Mouse (Mus musculus) midbrain, embryonic 10.5 days (tissue): ENCODE measurements at regions not wholly inside any gene's neighbourhood (a gene's known extent, or its start where the extent isn't known, plus 50 kb on each side); places are given as distances from the start of the nearest gene placed in this dataset.
A peak's percentile ranks its signal among the peaks of the same experiment; 100 is the strongest.

Source experiments
- DNase-seq: peaks from one replicate; pipeline ENCODE4 v3.0.0-alpha.2; 2017; ENCODE audit warnings: low spot score
- H3K27ac ChIP-seq: fragments of 300-500 bp; sonication (generic); replicated peaks from 2 replicates; pipeline ENCODE4 v1.5.1; 2016; ENCODE audit warnings: mild to moderate bottlenecking
- H3K27me3 ChIP-seq: fragments of 300-500 bp; sonication (generic); 2 replicates; pipeline ENCODE4 v1.6.1; 2016; ENCODE audit warnings: low read depth, mild to moderate bottlenecking; ENCODE audit not compliant: poor library complexity, severe bottlenecking
- H3K36me3 ChIP-seq: fragments of 300-500 bp; sonication (generic); 2 replicates; pipeline ENCODE4 v1.6.1; 2016; ENCODE audit warnings: mild to moderate bottlenecking, moderate library complexity
- H3K4me1 ChIP-seq: fragments of 300-500 bp; sonication (generic); 2 replicates; pipeline ENCODE4 v1.6.1; 2016
- H3K4me3 ChIP-seq: fragments of 300-500 bp; sonication (generic); 2 replicates; pipeline ENCODE4 v1.5.1; 2016; ENCODE audit warnings: mild to moderate bottlenecking, moderate library complexity
- H3K9me3 ChIP-seq: fragments of 300-500 bp; sonication (generic); replicated peaks from 2 replicates; pipeline ENCODE4 v1.6.1; 2016; ENCODE audit warnings: mild to moderate bottlenecking
- WGBS: fragments of 180-500 bp; shearing (Covaris S2); methylation state at CpG from one replicate; pipeline ENCODE4 v1.1.7; 2016; 5-methylcytosine and 5-hydroxymethylcytosine counted together

GRCm38 (mm10) chr12:16118710-16119109 is 302.0 kb upstream of the Trib2 start:
- Histone ChIP-seq H3K36me3 (no peaks in the 10 kb centered on the region), H3K4me1 (no peaks in the 10 kb centered on the region), H3K27me3 (no peaks in the 10 kb centered on the region), H3K27ac (no peak overlapping the region), H3K9me3 (no peaks in the 10 kb centered on the region), H3K4me3 (no peak overlapping the region)
- no peak for DNase-seq

GRCm38 (mm10) chr12:16106946-16107345 is 290.2 kb upstream of the Trib2 start:
- no peaks in the 10 kb centered on the region for H3K4me1 ChIP-seq
- no peaks in the 10 kb centered on the region for H3K36me3 ChIP-seq
- WGBS = 70% methylated on average over 7 of the region's 7 CpGs
- H3K4me3 ChIP-seq = no peak overlapping the region
- H3K27ac ChIP-seq = no peak overlapping the region
- H3K27me3 ChIP-seq = no peaks in the 10 kb centered on the region
- H3K9me3 ChIP-seq = no peaks in the 10 kb centered on the region
- DNase-seq = no peak

- no peak overlapping the region for H3K4me3 ChIP-seq
- H3K27ac ChIP-seq = no peak overlapping the region
- no peak for DNase-seq
- no peaks in the 10 kb centered on the region for H3K27me3 ChIP-seq
- no peaks in the 10 kb centered on the region for H3K4me1 ChIP-seq
- no peaks in the 10 kb centered on the region for H3K36me3 ChIP-seq
- H3K9me3 ChIP-seq = no peaks in the 10 kb centered on the region
- WGBS = 89% methylated on average over 7 of the region's 7 CpGs
These were observed 282.1 kb upstream of the Trib2 start for GRCm38 (mm10) chr12:16098840-16099239.

GRCm38 (mm10) chr12:16092643-16093042 is 275.9 kb upstream of the Trib2 start:
- WGBS = 88% methylated on average over 3 of the region's 3 CpGs
- peaks cover 11% of the 10 kb centered on the region for H3K4me1 ChIP-seq

GRCm38 (mm10) chr12:16091336-16091735 is 274.6 kb upstream of the Trib2 start:
- 13% methylated on average over 6 of the region's 6 CpGs for WGBS
- no peaks in the 10 kb centered on the region for H3K9me3 ChIP-seq
- DNase-seq = peak; percentile 25
- no peaks in the 10 kb centered on the region for H3K27me3 ChIP-seq
- no peak overlapping the region for H3K4me3 ChIP-seq
- no peaks in the 10 kb centered on the region for H3K36me3 ChIP-seq
- peak overlapping the region; percentile 23 for H3K27ac ChIP-seq
- H3K4me1 ChIP-seq = peaks cover 11% of the 10 kb centered on the region

More at GRCm38 (mm10) chr12:16092643-16093042, 275.9 kb upstream of the Trib2 start:
- Histone ChIP-seq H3K27me3 (no peaks in the 10 kb centered on the region), H3K4me3 (no peak overlapping the region), H3K36me3 (no peaks in the 10 kb centered on the region), H3K27ac (no peak overlapping the region), H3K9me3 (no peaks in the 10 kb centered on the region)
- DNase-seq = no peak

- no peak for DNase-seq
- no peak overlapping the region for H3K4me3 ChIP-seq
- no peaks in the 10 kb centered on the region for H3K27me3 ChIP-seq
- H3K4me1 ChIP-seq = no peaks in the 10 kb centered on the region
- WGBS = 59% methylated on average over 1 of the region's 1 CpGs
- H3K9me3 ChIP-seq = no peaks in the 10 kb centered on the region
- H3K36me3 ChIP-seq = no peaks in the 10 kb centered on the region
- no peak overlapping the region for H3K27ac ChIP-seq
These were observed 266.5 kb upstream of the Trib2 start for GRCm38 (mm10) chr12:16083176-16083575.

- H3K4me3 ChIP-seq = no peak overlapping the region
- H3K9me3 ChIP-seq = no peaks in the 10 kb centered on the region
- WGBS = 78% methylated on average over 1 of the region's 1 CpGs
- H3K27ac ChIP-seq = no peak overlapping the region
- H3K27me3 ChIP-seq = no peaks in the 10 kb centered on the region
- no peaks in the 10 kb centered on the region for H3K36me3 ChIP-seq
- no peaks in the 10 kb centered on the region for H3K4me1 ChIP-seq
- no peak for DNase-seq
These were observed 260.5 kb upstream of the Trib2 start for GRCm38 (mm10) chr12:16077215-16077614.

GRCm38 (mm10) chr12:16075962-16076361 is 259.2 kb upstream of the Trib2 start:
- no peaks in the 10 kb centered on the region for H3K36me3 ChIP-seq
- H3K27me3 ChIP-seq = no peaks in the 10 kb centered on the region
- no peak overlapping the region for H3K27ac ChIP-seq
- H3K9me3 ChIP-seq = no peaks in the 10 kb centered on the region
- no peak overlapping the region for H3K4me3 ChIP-seq
- DNase-seq = no peak
- H3K4me1 ChIP-seq = no peaks in the 10 kb centered on the region
- 85% methylated on average over 2 of the region's 2 CpGs for WGBS

GRCm38 (mm10) chr12:16068940-16069339 is 252.2 kb upstream of the Trib2 start:
- H3K27me3 ChIP-seq = no peaks in the 10 kb centered on the region
- 93% methylated on average over 13 of the region's 13 CpGs for WGBS
- no peaks in the 10 kb centered on the region for H3K36me3 ChIP-seq
- no peak overlapping the region for H3K27ac ChIP-seq
- no peak for DNase-seq
- no peaks in the 10 kb centered on the region for H3K9me3 ChIP-seq
- H3K4me3 ChIP-seq = no peak overlapping the region
- no peaks in the 10 kb centered on the region for H3K4me1 ChIP-seq

GRCm38 (mm10) chr12:16062689-16063088 is 246.0 kb upstream of the Trib2 start:
- no peak for DNase-seq
- Histone ChIP-seq H3K27ac (no peak overlapping the region), H3K4me3 (no peak overlapping the region), H3K9me3 (no peaks in the 10 kb centered on the region), H3K36me3 (no peaks in the 10 kb centered on the region), H3K27me3 (no peaks in the 10 kb centered on the region), H3K4me1 (no peaks in the 10 kb centered on the region)
- 89% methylated on average over 7 of the region's 7 CpGs for WGBS

GRCm38 (mm10) chr12:16060461-16060860 is 243.7 kb upstream of the Trib2 start:
- H3K27me3 ChIP-seq = no peaks in the 10 kb centered on the region
- DNase-seq = no peak
- no peaks in the 10 kb centered on the region for H3K4me1 ChIP-seq
- 92% methylated on average over 5 of the region's 5 CpGs for WGBS
- no peaks in the 10 kb centered on the region for H3K36me3 ChIP-seq
- no peak overlapping the region for H3K27ac ChIP-seq
- no peaks in the 10 kb centered on the region for H3K9me3 ChIP-seq
- no peak overlapping the region for H3K4me3 ChIP-seq

- H3K4me1 ChIP-seq = no peaks in the 10 kb centered on the region
- H3K27me3 ChIP-seq = no peaks in the 10 kb centered on the region
- H3K36me3 ChIP-seq = no peaks in the 10 kb centered on the region
- 93% methylated on average over 3 of the region's 3 CpGs for WGBS
- DNase-seq = no peak
- H3K9me3 ChIP-seq = no peaks in the 10 kb centered on the region
- no peak overlapping the region for H3K4me3 ChIP-seq
- no peak overlapping the region for H3K27ac ChIP-seq
These were observed 241.5 kb upstream of the Trib2 start for GRCm38 (mm10) chr12:16058255-16058654.

- 90% methylated on average over 2 of the region's 2 CpGs for WGBS
- Histone ChIP-seq H3K9me3 (no peaks in the 10 kb centered on the region), H3K4me3 (no peak overlapping the region), H3K27ac (no peak overlapping the region), H3K27me3 (no peaks in the 10 kb centered on the region), H3K36me3 (no peaks in the 10 kb centered on the region), H3K4me1 (no peaks in the 10 kb centered on the region)
- no peak for DNase-seq
These were observed 240.1 kb upstream of the Trib2 start for GRCm38 (mm10) chr12:16056831-16057230.

- Histone ChIP-seq H3K36me3 (no peaks in the 10 kb centered on the region), H3K27ac (no peak overlapping the region), H3K4me3 (no peak overlapping the region), H3K9me3 (no peaks in the 10 kb centered on the region), H3K27me3 (no peaks in the 10 kb centered on the region), H3K4me1 (no peaks in the 10 kb centered on the region)
- DNase-seq = no peak
- WGBS = 70% methylated on average over 1 of the region's 1 CpGs
These were observed 239.5 kb upstream of the Trib2 start for GRCm38 (mm10) chr12:16056216-16056615.
